Mouse (Mus musculus): ENCODE measurements around the gene Inhba. TPM values are rescaled to one million over a fixed set of nuclear protein-coding genes. Genes with fewer than 3 reads are reported as not detected.

Inhba gene
- polyA plus RNA-seq, 1 experiment = 0.48 TPM

DNA sequence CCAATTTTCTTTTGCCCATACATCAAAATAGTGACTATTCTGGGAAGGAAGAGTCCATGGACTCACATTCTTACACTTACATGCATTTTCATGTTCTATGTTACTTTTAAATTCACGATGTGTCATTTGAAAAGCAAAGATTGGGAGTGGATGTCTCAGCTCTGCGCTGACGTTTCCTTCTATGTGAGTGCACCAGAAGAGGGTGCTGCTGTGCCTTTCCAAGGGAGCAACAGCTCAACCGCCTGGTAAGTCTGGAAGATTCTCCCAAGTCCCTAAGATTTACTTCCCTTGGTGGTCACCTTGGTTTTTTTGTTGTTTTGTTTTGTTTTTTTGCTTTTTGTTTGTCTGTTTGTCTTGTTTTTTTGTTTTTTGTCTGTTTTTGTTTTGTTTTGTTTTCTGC is 6.1 kb upstream of the Inhba start:
- 9% methylated on average over 4 of the region's 4 CpGs for WGBS
- Histone ChIP-seq H3K4me1 (ENCODE audit: control insufficient read depth, insufficient read depth, insufficient read length, low read length) (no peaks in the 10 kb centered on the region), H3K4me3 (ENCODE audit: low read depth, low read length) (no peak overlapping the region), H3K36me3 (ENCODE audit: control insufficient read depth, insufficient read depth, low read length) (no peaks in the 10 kb centered on the region), H3K27me3 (ENCODE audit: control insufficient read depth, insufficient read depth, low read length) (no peaks in the 10 kb centered on the region), H3K27ac (ENCODE audit: insufficient read depth, low read depth, low read length) (no peak overlapping the region)
- no peak for TF ChIP-seq POLR2A (IDR thresholded peaks at IDR 0.05; ENCODE audit: low read depth, low read length)
- TF ChIP-seq CTCF (IDR thresholded peaks at IDR 0.05; ENCODE audit: extremely low read depth, insufficient read length, insufficient replicate concordance, low read depth, low read length) = peak; percentile 43; the same call in 1 of the 2 replicates

- Histone ChIP-seq H3K36me3 (ENCODE audit: control insufficient read depth, insufficient read depth, low read length) (no peaks in the 10 kb centered on the region), H3K27me3 (ENCODE audit: control insufficient read depth, insufficient read depth, low read length) (no peaks in the 10 kb centered on the region; the same call in 1 of the 2 replicates), H3K27ac (ENCODE audit: insufficient read depth, low read depth, low read length) (no peak overlapping the region), H3K4me1 (ENCODE audit: control insufficient read depth, insufficient read depth, insufficient read length, low read length) (0 out of 2 replicates have a peak, but pooled peaks cover 3% of the 10 kb centered on the region), H3K4me3 (ENCODE audit: low read depth, low read length) (no peak overlapping the region)
- 47% methylated on average over 4 of the region's 4 CpGs for WGBS
- TF ChIP-seq CTCF (IDR thresholded peaks at IDR 0.05; ENCODE audit: extremely low read depth, insufficient read length, insufficient replicate concordance, low read depth, low read length) (no peak), POLR2A (IDR thresholded peaks at IDR 0.05; ENCODE audit: low read depth, low read length) (no peak)
These were observed 3.9 kb upstream of the Inhba start for GRCm38 (mm10) chr13:16007748-16008147.

DNA sequence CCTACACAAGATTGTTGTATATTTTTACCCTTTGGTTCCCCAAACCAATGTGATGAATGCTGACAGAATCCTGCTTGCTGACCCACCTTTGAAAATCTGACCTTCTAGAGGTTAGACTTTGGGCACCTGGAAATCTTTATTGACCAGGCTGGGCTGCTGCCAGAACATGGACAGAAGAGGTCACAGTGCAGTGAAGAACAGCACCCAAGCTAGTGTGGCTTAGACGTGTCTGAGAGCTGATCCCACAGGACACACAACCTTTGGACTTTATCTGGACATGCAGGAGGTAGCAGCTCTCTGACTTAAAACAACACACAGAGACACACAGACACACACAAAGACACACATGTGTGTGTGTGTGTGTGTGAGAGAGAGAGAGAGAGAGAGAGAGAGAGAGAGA is 3.3 kb upstream of the Inhba start:
- H3K36me3 ChIP-seq (ENCODE audit: control insufficient read depth, insufficient read depth, low read length) = no peaks in the 10 kb centered on the region

GRCm38 (mm10) chr13:16009766-16010465 is 1.7 kb upstream of the Inhba start:
- TF ChIP-seq CTCF (IDR thresholded peaks at IDR 0.05; ENCODE audit: extremely low read depth, insufficient read length, insufficient replicate concordance, low read depth, low read length) (no peak), POLR2A (IDR thresholded peaks at IDR 0.05; ENCODE audit: low read depth, low read length) (no peak)
- Histone ChIP-seq H3K27ac (ENCODE audit: insufficient read depth, low read depth, low read length) (no peak overlapping the region), H3K36me3 (ENCODE audit: control insufficient read depth, insufficient read depth, low read length) (no peaks in the 10 kb centered on the region), H3K4me1 (ENCODE audit: control insufficient read depth, insufficient read depth, insufficient read length, low read length) (0 out of 2 replicates have a peak, but pooled peaks cover 3% of the 10 kb centered on the region), H3K4me3 (ENCODE audit: low read depth, low read length) (no peak overlapping the region), H3K27me3 (ENCODE audit: control insufficient read depth, insufficient read depth, low read length) (no peaks in the 10 kb centered on the region; the same call in 1 of the 2 replicates)
- 91% methylated on average over 8 of the region's 8 CpGs for WGBS

More for the DNA sequence above, 3.3 kb upstream of the Inhba start:
- WGBS = 19% methylated on average over 1 of the region's 1 CpGs
- no peak for TF ChIP-seq CTCF (IDR thresholded peaks at IDR 0.05; ENCODE audit: extremely low read depth, insufficient read length, insufficient replicate concordance, low read depth, low read length)
- Histone ChIP-seq H3K4me1 (ENCODE audit: control insufficient read depth, insufficient read depth, insufficient read length, low read length) (0 out of 2 replicates have a peak, but pooled peaks cover 3% of the 10 kb centered on the region), H3K27me3 (ENCODE audit: control insufficient read depth, insufficient read depth, low read length) (no peaks in the 10 kb centered on the region; the same call in 1 of the 2 replicates), H3K27ac (ENCODE audit: insufficient read depth, low read depth, low read length) (no peak overlapping the region), H3K4me3 (ENCODE audit: low read depth, low read length) (no peak overlapping the region)

DNA sequence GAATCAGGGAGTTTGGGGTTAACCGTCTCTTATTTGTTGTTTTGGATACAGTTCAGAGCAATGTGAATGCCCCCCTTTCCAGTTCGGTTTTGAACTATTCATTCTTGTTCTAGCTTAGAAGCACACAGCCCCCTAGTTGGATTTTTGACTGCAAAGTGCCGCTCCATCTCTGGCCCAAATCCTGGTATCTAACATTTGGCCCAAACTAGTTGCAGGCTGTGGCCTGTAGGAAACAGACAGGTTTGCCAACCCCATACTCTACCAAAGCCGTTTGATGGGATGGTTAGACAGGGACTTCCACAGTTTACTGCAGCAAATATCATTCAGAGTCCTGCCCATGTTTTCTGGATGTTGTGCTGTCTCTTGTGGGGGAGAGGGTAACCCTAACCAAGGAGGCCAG is 1.1 kb upstream of the Inhba start:
- Histone ChIP-seq H3K4me3 (ENCODE audit: low read depth, low read length) (no peak overlapping the region), H3K27me3 (ENCODE audit: control insufficient read depth, insufficient read depth, low read length) (no peaks in the 10 kb centered on the region; the same call in 1 of the 2 replicates), H3K27ac (ENCODE audit: insufficient read depth, low read depth, low read length) (no peak overlapping the region), H3K36me3 (ENCODE audit: control insufficient read depth, insufficient read depth, low read length) (no peaks in the 10 kb centered on the region), H3K4me1 (ENCODE audit: control insufficient read depth, insufficient read depth, insufficient read length, low read length) (0 out of 2 replicates have a peak, but pooled peaks cover 3% of the 10 kb centered on the region)
- TF ChIP-seq POLR2A (IDR thresholded peaks at IDR 0.05; ENCODE audit: low read depth, low read length) = no peak
- no peak for TF ChIP-seq CTCF (IDR thresholded peaks at IDR 0.05; ENCODE audit: extremely low read depth, insufficient read length, insufficient replicate concordance, low read depth, low read length)
- WGBS = 85% methylated on average over 4 of the region's 4 CpGs

DNA sequence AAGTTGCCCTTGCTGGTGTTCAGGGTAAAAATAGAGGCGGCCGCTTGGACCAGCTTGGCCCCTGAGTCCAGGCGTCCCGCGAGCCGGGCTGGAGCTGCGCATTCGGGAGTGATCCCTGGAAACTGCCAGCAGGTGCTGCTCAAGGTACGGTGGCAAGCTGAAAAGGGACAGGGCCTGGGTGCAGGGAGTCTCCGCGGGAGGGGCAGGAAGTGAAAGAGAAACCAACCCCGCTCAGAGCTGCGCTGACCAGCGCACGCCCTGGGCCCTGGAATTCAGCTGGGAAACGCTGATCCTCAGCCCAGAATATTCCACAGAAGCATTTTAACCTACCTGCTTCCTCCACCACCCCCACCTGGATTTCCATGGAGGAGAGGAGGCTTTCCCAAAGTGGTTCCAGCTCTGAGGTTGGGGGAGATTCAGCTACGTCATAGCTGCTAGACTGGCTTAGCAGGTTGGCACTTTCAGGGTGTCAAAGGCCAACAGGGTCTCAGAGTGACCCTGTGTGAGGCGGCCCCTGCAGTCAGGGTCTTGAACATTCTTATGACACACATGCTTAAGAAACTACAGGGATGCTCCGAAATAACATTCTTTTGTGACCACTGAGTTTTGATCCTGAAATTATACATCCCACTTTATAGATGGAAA is 714 bp downstream of the Inhba start:
- peak overlapping the region; percentile 57 for H3K4me3 ChIP-seq (ENCODE audit: low read depth, low read length)
- TF ChIP-seq CTCF (IDR thresholded peaks at IDR 0.05; ENCODE audit: extremely low read depth, insufficient read length, insufficient replicate concordance, low read depth, low read length) = peak; percentile 62; the same call in 1 of the 2 replicates
- TF ChIP-seq POLR2A (IDR thresholded peaks at IDR 0.05; ENCODE audit: low read depth, low read length) = no peak
- 6% methylated on average over 19 of the region's 19 CpGs for WGBS
- H3K36me3 ChIP-seq (ENCODE audit: control insufficient read depth, insufficient read depth, low read length) = no peaks in the 10 kb centered on the region
- no peak overlapping the region for H3K27ac ChIP-seq (ENCODE audit: insufficient read depth, low read depth, low read length)
- H3K4me1 ChIP-seq (ENCODE audit: control insufficient read depth, insufficient read depth, insufficient read length, low read length) = 0 out of 2 replicates have a peak, but pooled peaks cover 3% of the 10 kb centered on the region
- peaks cover 3% of the 10 kb centered on the region; the same call in 1 of the 2 replicates for H3K27me3 ChIP-seq (ENCODE audit: control insufficient read depth, insufficient read depth, low read length)

DNA sequence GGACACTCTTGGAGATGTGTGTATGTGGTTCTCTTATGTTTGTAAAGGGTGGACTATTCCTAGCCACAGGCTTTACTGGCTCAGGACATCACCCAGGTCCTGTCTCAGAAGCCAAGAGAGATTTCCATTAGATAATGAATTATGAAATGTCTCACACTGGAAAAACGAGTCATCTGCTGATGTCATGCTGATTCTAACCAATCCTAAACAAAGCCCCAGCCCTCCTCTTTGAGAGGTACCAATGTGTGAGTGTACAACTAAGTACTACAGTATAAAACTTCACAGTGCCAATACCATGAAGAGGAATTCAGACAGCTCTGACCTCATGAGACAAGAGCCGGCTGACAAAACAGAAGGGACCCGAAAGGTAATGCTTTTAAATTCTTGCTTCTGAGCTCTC is 2.5 kb downstream of the Inhba start:
- H3K36me3 ChIP-seq (ENCODE audit: control insufficient read depth, insufficient read depth, low read length) = no peaks in the 10 kb centered on the region
- 47% methylated on average over 3 of the region's 3 CpGs for WGBS
- 0 out of 2 replicates have a peak, but pooled peaks cover 3% of the 10 kb centered on the region for H3K4me1 ChIP-seq (ENCODE audit: control insufficient read depth, insufficient read depth, insufficient read length, low read length)
- no peak for TF ChIP-seq POLR2A (IDR thresholded peaks at IDR 0.05; ENCODE audit: low read depth, low read length)
- no peak for TF ChIP-seq CTCF (IDR thresholded peaks at IDR 0.05; ENCODE audit: extremely low read depth, insufficient read length, insufficient replicate concordance, low read depth, low read length)
- H3K4me3 ChIP-seq (ENCODE audit: low read depth, low read length) = no peak overlapping the region
- H3K27me3 ChIP-seq (ENCODE audit: control insufficient read depth, insufficient read depth, low read length) = peaks cover 5% of the 10 kb centered on the region; the same call in 1 of the 2 replicates
- H3K27ac ChIP-seq (ENCODE audit: insufficient read depth, low read depth, low read length) = no peak overlapping the region
